Mouse (Mus musculus) forebrain, embryonic 14.5 days (tissue): ENCODE measurements at regions not wholly inside any gene's neighbourhood (a gene's known extent, or its start where the extent isn't known, plus 50 kb on each side); places are given as distances from the start of the nearest gene placed in this dataset.
A peak's percentile ranks its signal among the peaks of the same experiment; 100 is the strongest.
"Not testable (repeated sequence)": the region's sequence is repeated elsewhere in the genome, so short reads cannot be mapped to it uniquely, and the experiment has no call there.

Source experiments
- ATAC-seq: fragments of 200-750 bp; cut with Nextera tagmentation; 2 replicates; pipeline ENCODE4 v1.8.0; 2017; ENCODE audit warnings: mild to moderate bottlenecking, moderate library complexity
- DNase-seq: peaks from one replicate; pipeline ENCODE4 v3.0.0-alpha.2; 2015; ENCODE audit warnings: low spot score
- H3K27ac ChIP-seq: fragments of 300-500 bp; sonication (generic); 2 replicates; pipeline ENCODE4 v1.5.1; 2014; ENCODE audit warnings: low read depth, mild to moderate bottlenecking, control low read depth, low read length, moderate library complexity
- H3K27me3 ChIP-seq: fragments of 300-500 bp; sonication (generic); replicated peaks from 2 replicates; pipeline ENCODE4 v1.6.1; 2014; ENCODE audit warnings: low read length, control low read depth, mixed read lengths; ENCODE audit not compliant: control insufficient read depth, insufficient read depth
- H3K36me3 ChIP-seq: fragments of 300-500 bp; sonication (generic); 2 replicates; pipeline ENCODE4 v1.6.1; 2014; ENCODE audit warnings: low read length, control low read depth; ENCODE audit not compliant: control insufficient read depth, insufficient read depth
- H3K4me1 ChIP-seq: fragments of 300-500 bp; sonication (generic); 2 replicates; pipeline ENCODE4 v1.6.1; 2014; ENCODE audit warnings: antibody characterized with exemption, low read length, control low read depth; ENCODE audit not compliant: control insufficient read depth, insufficient read depth
- H3K4me2 ChIP-seq: fragments of 300-500 bp; sonication (generic); 2 replicates; pipeline ENCODE4 v1.6.1; 2014; ENCODE audit warnings: mild to moderate bottlenecking, control low read depth, low read length
- H3K4me3 ChIP-seq: fragments of 300-500 bp; sonication (generic); 2 replicates; pipeline ENCODE4 v1.5.1; 2014; ENCODE audit warnings: low read depth, low read length, control low read depth
- H3K9ac ChIP-seq: fragments of 300-500 bp; sonication (generic); 2 replicates; pipeline ENCODE4 v1.6.1; 2014; ENCODE audit warnings: mild to moderate bottlenecking, low read length, control low read depth, moderate library complexity
- H3K9me3 ChIP-seq: fragments of 300-500 bp; sonication (generic); replicated peaks from 2 replicates; pipeline ENCODE4 v1.6.1; 2016; ENCODE audit warnings: low read length, control low read depth, mixed read lengths; ENCODE audit not compliant: control insufficient read depth
- WGBS: fragments of 180-500 bp; shearing (Covaris S2); extraction: QIAGEN DNeasy Blood & Tissue Kit; methylation state at CpG from one replicate; pipeline ENCODE4 v1.1.7; 2014; 5-methylcytosine and 5-hydroxymethylcytosine counted together

GRCm38 (mm10) chr11:22573166-22573565 lies 61.3 kb downstream of the Tmem17 start:
- no peak overlapping the region for H3K4me2 ChIP-seq
- no peak for ATAC-seq
- no peaks in the 10 kb centered on the region for H3K9me3 ChIP-seq
- no peak overlapping the region for H3K4me3 ChIP-seq
- WGBS: 73% methylated on average over 2 of the region's 2 CpGs
- no peaks in the 10 kb centered on the region for H3K27me3 ChIP-seq
- no peaks in the 10 kb centered on the region for H3K4me1 ChIP-seq
- no peaks in the 10 kb centered on the region for H3K36me3 ChIP-seq
- H3K9ac ChIP-seq: no peak overlapping the region
- H3K27ac ChIP-seq: no peak overlapping the region
- DNase-seq: no peak

GRCm38 (mm10) chr11:22573802-22574201 lies 61.9 kb downstream of the Tmem17 start:
- no peaks in the 10 kb centered on the region for H3K4me1 ChIP-seq
- H3K4me3 ChIP-seq: no peak overlapping the region
- no peaks in the 10 kb centered on the region for H3K27me3 ChIP-seq
- H3K36me3 ChIP-seq: no peaks in the 10 kb centered on the region
- H3K4me2 ChIP-seq: no peak overlapping the region
- no peak overlapping the region for H3K9ac ChIP-seq
- no peak for ATAC-seq
- H3K9me3 ChIP-seq: no peaks in the 10 kb centered on the region
- WGBS: 92% methylated on average over 3 of the region's 3 CpGs
- DNase-seq: no peak
- no peak overlapping the region for H3K27ac ChIP-seq

- no peak overlapping the region for H3K27ac ChIP-seq
- WGBS: 95% methylated on average over 2 of the region's 2 CpGs
- no peaks in the 10 kb centered on the region for H3K4me1 ChIP-seq
- H3K4me3 ChIP-seq: no peak overlapping the region
- no peak overlapping the region for H3K9ac ChIP-seq
- no peaks in the 10 kb centered on the region for H3K36me3 ChIP-seq
- no peaks in the 10 kb centered on the region for H3K27me3 ChIP-seq
- H3K9me3 ChIP-seq: no peaks in the 10 kb centered on the region
- ATAC-seq (no peak), DNase-seq (no peak)
- H3K4me2 ChIP-seq: no peak overlapping the region
These were observed 62.6 kb downstream of the Tmem17 start for GRCm38 (mm10) chr11:22574506-22574905.

- WGBS: 26% methylated on average over 5 of the region's 5 CpGs
These were observed 72.2 kb downstream of the Tmem17 start for GRCm38 (mm10) chr11:22584100-22584487.

GRCm38 (mm10) chr11:22584488-22585158 lies 72.7 kb downstream of the Tmem17 start:
- H3K36me3 ChIP-seq: no peaks in the 10 kb centered on the region
- 15% methylated on average over 14 of the region's 14 CpGs for WGBS
- ATAC-seq (peak; percentile 90), DNase-seq (peak; percentile 84)
- H3K4me2 ChIP-seq: peak overlapping the region; percentile 41
- no peaks in the 10 kb centered on the region for H3K27me3 ChIP-seq
- H3K9ac ChIP-seq: peak overlapping the region; percentile 26; the same call in 1 of the 2 replicates
- H3K4me3 ChIP-seq: peak overlapping the region; percentile 7; the same call in 1 of the 2 replicates
- H3K27ac ChIP-seq: peak overlapping the region; percentile 61; the same call in 1 of the 2 replicates
- peaks cover 8% of the 10 kb centered on the region; the same call in 1 of the 2 replicates for H3K4me1 ChIP-seq
- no peaks in the 10 kb centered on the region for H3K9me3 ChIP-seq

More at GRCm38 (mm10) chr11:22584100-22584487, 72.2 kb downstream of the Tmem17 start:
- no peaks in the 10 kb centered on the region for H3K36me3 ChIP-seq
- ATAC-seq (peak; percentile 75), DNase-seq (no peak)
- H3K4me2 ChIP-seq: peak overlapping the region; percentile 41
- H3K27me3 ChIP-seq: no peaks in the 10 kb centered on the region
- no peaks in the 10 kb centered on the region for H3K9me3 ChIP-seq
- peak overlapping the region; percentile 61 for H3K27ac ChIP-seq
- peaks cover 8% of the 10 kb centered on the region; the same call in 1 of the 2 replicates for H3K4me1 ChIP-seq
- no peak overlapping the region; the same call in 1 of the 2 replicates for H3K9ac ChIP-seq
- H3K4me3 ChIP-seq: peak overlapping the region; percentile 7; the same call in 1 of the 2 replicates

GRCm38 (mm10) chr11:22587691-22588241 lies 75.9 kb downstream of the Tmem17 start:
- H3K36me3 ChIP-seq: no peaks in the 10 kb centered on the region
- no peak for ATAC-seq
- H3K27me3 ChIP-seq: no peaks in the 10 kb centered on the region
- H3K27ac ChIP-seq: peak overlapping the region; percentile 27; the same call in 1 of the 2 replicates
- no peak overlapping the region for H3K4me3 ChIP-seq
- WGBS: 55% methylated on average over 7 of the region's 7 CpGs
- no peaks in the 10 kb centered on the region for H3K9me3 ChIP-seq
- H3K4me2 ChIP-seq: no peak overlapping the region
- no peak overlapping the region for H3K9ac ChIP-seq
- DNase-seq: peak; percentile 47
- peaks cover 8% of the 10 kb centered on the region; the same call in 1 of the 2 replicates for H3K4me1 ChIP-seq

GRCm38 (mm10) chr11:22588546-22588945 lies 76.7 kb downstream of the Tmem17 start:
- no peak overlapping the region for H3K27ac ChIP-seq

GRCm38 (mm10) chr11:22589901-22590300 lies 78.0 kb downstream of the Tmem17 start:
- Histone ChIP-seq H3K27me3 (no peaks in the 10 kb centered on the region), H3K27ac (no peak overlapping the region), H3K9me3 (no peaks in the 10 kb centered on the region), H3K4me2 (no peak overlapping the region), H3K4me3 (no peak overlapping the region), H3K4me1 (peaks cover 4% of the 10 kb centered on the region; the same call in 1 of the 2 replicates), H3K36me3 (no peaks in the 10 kb centered on the region), H3K9ac (no peak overlapping the region)
- 60% methylated on average over 2 of the region's 2 CpGs for WGBS
- DNase-seq: no peak
- ATAC-seq: no peak

More at GRCm38 (mm10) chr11:22588546-22588945, 76.7 kb downstream of the Tmem17 start:
- Histone ChIP-seq H3K9me3 (no peaks in the 10 kb centered on the region), H3K9ac (no peak overlapping the region), H3K36me3 (no peaks in the 10 kb centered on the region), H3K4me2 (no peak overlapping the region), H3K27me3 (no peaks in the 10 kb centered on the region), H3K4me1 (peaks cover 8% of the 10 kb centered on the region; the same call in 1 of the 2 replicates), H3K4me3 (no peak overlapping the region)
- ATAC-seq: peak; percentile 38; the same call in 1 of the 2 replicates
- DNase-seq: peak; percentile 40
- 18% methylated on average over 2 of the region's 2 CpGs for WGBS

GRCm38 (mm10) chr11:22591050-22591449 lies 79.2 kb downstream of the Tmem17 start:
- not testable (repeated sequence) for DNase-seq, H3K36me3 ChIP-seq, H3K9ac ChIP-seq, H3K27me3 ChIP-seq, H3K4me2 ChIP-seq, H3K4me1 ChIP-seq, H3K9me3 ChIP-seq, H3K4me3 ChIP-seq, H3K27ac ChIP-seq, ATAC-seq
- WGBS: 94% methylated on average over 14 of the region's 14 CpGs
